Mouse (Mus musculus): ENCODE data around the gene Dck.
"Not testable (repeated sequence)": the region's sequence is repeated elsewhere in the genome, so short reads cannot be mapped to it uniquely, and the experiment has no call there.

Dck gene

DNA sequence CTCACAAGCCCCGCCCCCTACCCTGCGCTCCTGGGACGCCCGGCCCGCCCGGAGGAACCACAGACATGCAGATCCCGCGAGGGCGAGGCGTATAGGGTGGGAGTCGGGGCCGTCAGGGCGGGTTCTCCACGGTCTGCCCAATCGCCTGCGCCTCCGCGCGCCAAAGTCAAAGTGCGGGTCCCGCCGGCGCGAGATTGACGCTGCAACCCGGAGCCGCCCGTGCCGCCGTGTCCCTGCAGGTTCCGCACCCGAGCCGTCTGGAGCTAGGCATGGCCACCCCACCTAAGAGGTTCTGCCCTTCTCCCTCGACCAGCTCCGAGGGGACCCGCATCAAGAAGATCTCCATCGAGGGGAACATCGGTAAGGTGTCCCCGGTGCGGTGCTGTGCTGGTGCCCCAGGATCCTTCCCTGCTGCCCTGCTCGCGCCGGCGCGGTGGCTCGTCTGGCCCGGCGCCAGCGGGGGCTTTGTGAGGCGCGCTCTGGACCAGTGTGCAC, at the start of gene Dck:
Gene Dck, plus strand, starts transcription at position 10 of the 495 bp plus-strand sequence.
- DNase-seq (ENCODE audit: extremely low read depth, low read depth) = peak; percentile 88

DNA sequence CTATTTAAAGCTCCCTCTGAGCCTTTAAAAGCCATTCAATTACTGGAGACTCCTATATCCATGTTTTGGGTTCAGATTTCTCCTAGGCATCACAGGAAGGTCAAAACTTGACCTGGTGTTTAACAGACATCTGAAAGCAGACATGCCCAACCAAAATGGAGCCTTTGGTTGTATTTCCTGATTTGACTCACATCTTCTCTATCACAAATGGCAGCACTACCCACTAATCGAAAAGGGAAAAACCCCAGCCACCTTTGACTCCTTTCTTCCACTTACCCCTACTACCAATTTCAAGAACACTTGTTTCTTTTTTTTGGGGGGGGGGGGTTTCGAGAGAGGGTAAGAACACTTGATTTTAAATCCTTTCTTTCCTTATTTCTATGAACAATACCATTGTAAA, 47.8 kb upstream of the Dck start:
- no peak for DNase-seq (ENCODE audit: extremely low read depth, low read depth)

DNA sequence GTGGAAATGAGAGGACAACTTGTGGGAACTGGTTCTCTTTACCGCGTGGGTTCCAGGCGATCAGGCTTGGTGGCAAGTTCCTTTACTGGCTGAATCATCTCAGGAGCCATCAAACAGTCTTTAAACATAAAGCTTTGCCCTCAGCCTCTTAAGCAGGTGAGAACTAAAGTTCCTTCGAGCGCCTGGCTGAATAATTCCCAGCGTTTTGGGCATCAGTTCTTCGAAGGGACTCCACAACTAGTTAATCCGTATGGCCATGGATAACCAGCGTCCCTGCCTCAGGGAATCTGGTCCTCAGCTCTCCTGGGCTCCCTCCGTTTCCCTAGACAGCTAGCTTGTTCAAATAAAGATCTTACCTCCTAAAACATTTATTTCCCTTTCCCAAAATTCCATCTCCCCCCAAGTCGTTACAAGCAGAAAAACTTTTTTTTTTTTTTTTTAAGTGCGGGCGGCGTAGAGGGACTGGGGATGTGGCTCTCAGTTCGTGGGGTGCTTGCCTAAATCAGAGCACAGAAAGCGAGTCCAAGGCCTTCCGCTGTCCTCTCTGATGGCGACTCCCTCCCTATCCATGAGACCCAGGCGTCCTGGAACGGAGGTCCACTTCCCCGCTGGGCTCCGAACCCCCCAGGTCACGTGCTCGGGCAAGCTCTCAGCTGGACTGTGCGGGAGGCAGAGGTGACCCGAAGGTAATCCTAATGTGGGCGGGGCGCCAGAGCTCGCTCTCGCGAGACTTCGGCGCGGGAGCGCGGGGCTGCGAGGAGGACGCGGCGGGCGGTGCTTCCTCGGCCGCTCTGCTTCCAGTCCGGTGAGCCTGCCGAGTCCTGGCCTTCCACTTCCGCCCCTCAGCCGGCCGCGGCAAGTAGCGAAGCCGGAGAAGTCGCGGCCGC, 44.4 kb upstream of the Dck start, which contains the start of gene Mob1b:
Gene Mob1b, plus strand, starts transcription at position 740 of the 887 bp plus-strand sequence.
- peak; percentile 77 for DNase-seq (ENCODE audit: extremely low read depth, low read depth)

DNA sequence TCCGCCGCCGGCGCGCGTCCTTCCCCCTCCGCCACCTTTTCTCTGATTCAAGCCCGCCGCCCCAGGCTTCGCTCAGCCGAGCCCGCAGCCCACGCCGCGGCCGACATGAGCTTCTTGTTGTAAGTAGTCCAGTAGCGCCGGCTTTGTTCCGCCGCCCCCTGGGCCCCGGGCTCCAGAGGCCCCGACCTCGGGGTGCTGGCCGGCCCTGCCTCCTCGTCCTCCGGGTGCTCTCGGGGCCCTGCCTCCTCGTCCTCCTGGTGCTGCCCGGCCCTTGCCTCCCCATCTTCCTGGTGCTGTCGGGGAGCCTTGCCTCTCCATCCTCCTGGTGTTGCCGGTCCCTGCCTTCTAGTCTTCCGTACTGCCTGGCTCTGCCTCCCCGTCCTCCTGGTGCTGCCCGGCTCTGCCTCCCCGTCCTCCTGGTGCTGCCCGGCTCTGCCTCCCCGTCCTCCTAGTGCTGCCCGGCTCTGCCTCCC, 43.8 kb upstream of the Dck start:
- DNase-seq (ENCODE audit: extremely low read depth, low read depth) = no peak

DNA sequence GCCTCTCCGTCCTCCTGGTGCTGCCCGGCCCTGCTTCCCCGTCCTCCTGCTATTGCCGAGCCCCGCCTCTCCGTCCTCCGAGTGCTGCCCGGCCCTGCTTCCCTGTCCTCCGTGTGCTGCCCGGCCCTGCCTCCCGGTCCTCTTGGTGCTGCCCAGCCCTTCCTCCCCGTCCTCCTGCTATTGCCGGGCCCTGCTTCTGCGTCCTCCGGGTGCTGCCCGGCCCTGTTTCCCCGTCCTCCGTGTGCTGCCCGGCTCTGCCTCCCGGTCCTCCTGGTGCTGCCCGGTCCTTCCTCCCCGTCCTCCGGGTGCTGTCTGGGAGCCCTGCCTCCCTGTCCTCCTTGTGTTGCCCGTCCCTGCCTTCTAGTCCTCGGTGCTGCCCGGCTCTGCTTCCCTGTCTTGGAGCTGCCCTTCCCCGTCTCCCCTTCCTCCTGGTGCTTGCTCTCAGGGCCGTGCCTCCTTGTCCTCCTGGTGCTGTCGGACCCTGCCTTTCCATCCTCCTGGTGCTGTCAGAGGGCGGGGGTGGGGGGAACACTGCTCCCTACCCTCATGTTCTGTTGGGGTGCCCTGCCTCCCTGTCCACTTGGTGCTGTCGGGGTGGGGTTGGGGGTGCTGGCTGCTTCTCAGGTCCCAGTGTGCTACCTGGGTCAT, 43.1 kb upstream of the Dck start:
- DNase-seq (ENCODE audit: extremely low read depth, low read depth) = no peak

DNA sequence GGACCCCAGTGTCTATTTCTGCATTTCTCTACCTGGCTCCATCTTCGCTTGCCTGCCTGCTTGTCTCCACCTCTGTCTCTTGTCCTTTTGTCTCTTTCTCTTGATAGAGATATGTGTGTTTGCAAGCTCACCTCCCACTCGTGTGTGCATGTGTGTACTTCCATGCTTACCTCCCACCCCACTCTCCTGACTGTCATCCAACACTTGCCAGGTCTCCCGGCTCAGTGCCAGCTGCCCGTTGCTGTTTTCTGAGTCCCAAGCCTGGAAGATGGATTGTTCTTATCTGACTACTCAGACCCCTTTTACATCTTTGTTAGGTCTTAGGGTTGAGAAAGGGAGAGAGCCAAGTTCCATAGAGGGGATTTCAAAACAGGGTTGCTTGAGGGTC, 42.6 kb upstream of the Dck start:
- DNase-seq (ENCODE audit: extremely low read depth, low read depth) = no peak

DNA sequence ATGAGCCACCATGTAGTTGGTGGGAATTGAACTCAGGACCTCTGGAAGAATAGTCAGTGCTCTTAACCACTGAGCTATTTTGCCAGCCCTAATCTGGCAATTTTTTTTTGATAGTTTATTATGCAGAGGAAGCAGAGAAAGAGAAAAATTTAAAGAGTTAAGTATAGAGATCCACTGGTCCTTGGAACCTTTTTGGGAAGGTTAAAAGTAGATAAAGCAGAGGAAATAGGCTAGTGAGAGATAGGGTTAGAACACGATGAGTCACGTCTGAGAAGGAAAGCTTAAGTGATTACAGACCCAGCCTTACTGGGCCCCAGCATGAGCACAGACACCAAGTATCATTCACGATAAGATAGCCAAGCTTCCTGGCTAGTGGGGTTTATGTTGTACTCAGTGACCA, 40.8 kb upstream of the Dck start:
- peak; percentile 96 for DNase-seq (ENCODE audit: extremely low read depth, low read depth)

DNA sequence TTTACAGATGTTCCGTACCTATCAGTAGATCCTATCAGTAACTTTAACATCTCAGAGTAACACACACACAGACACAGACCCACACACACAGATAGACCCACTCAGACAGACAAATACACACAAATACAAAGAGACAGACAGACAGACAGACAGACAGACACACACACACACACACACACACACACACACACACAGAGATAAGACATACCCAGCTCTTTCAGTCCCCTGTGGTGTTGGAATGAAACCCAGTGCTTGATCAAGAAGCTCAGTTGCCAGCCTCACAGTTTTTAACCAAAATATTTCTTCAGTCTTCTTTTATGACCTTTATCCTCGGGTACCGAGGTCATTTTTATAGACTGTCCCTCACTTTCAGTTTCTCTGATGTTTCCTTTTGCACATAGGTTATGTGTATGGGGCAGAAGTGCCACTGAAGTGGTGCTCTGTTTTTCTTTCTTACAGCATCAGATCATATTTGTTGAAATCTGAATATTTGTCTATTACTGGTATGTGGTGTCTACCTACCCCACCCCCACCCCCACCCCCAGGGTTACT, 37.1 kb upstream of the Dck start:
- DNase-seq (ENCODE audit: extremely low read depth, low read depth) = no peak

DNA sequence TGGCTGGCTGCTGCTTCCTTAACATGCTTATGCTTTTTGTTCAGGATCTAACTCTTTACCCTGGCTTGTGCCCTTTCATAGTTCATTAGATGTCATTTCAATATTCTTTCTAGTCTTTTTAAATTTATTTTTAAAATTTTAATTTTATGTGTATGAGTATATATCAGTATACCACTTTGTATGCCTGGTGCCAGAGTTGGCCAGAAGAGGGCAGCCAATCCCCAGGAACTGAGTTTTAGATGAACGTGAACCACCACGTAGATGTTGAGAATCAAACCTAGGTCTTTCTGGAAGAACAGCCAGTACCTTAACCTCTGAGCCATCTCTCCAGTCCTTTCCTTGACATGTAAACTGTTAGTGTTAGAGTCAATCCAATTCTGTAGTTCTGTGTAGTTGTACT, 30.0 kb upstream of the Dck start:
- no peak for DNase-seq (ENCODE audit: extremely low read depth, low read depth)

DNA sequence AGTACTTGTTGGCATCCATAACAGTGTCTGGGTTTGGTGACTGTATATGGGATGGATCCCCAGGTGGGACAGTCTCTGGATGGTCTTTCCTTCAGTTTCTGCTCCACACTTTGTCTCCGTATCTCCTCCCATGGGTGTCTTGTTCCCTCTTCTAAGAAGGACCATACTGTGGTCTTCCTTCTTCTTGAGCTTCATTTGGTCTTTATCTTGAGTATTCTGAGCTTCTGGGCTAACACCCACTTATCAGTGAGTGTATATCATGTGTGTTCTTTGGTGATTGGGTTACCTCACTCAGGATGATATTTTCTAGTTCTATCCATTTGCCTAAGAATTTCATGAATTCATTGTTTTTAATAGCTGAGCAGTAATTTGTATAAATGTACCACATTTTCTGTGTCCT, 23.7 kb upstream of the Dck start:
- DNase-seq (ENCODE audit: extremely low read depth, low read depth) = not testable (repeated sequence)

DNA sequence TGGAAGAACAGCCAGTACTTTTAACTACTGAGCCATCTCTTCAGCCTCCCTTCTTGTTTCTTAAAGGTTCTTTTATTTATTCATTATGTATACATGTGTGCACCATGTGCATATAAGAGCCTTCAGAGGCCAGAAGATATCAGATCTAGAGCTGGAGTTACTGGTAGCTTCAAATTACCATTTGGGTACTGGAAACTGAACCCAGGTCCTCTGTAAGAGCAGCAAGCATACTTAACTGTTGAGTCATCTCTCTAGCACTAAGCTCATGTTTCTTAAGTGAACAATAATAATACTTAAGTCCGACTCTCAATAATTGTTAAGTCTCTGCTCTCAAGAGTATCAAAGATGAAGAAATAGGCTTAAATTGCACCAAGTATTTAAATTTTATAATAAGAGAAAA, 17.0 kb upstream of the Dck start:
- DNase-seq (ENCODE audit: extremely low read depth, low read depth) = no peak

DNA sequence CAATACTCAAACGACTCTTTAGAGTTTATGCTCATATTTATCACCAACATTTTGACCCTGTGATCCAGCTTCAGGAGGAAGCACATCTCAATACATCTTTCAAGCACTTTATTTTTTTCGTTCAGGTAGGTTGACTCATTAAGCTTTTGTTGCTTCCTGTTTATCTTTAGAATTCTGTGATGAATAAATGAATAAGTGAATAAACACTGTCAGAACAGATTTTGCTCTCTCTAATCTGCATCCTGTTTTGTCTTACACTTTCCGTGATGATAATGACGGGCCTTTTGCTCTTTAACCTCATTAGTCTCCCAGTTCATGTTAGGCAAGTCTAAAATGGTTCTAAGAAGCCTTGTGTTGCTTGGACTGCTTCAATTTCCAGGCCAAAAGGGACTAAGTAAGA, 11.6 kb upstream of the Dck start:
- DNase-seq (ENCODE audit: extremely low read depth, low read depth) = no peak

DNA sequence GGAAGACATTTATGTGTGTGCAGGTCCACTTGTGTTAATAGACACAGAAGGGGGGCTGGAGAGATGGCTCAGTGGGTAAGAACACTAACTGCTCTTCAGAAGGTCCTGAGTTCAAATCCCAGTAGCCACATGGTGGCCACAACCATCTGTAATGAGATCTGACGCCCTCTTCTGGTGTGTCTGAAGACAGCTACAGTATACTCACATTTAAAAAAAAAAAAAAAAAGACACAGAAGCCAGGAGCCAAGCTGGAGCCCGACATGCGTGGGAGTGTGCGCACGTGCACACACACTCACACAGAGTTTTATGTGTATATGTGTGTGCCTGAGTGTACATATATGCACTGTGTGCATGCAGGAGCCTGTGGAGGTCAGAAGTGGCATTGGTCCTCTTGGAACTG, 2.2 kb upstream of the Dck start:
- no peak for DNase-seq (ENCODE audit: extremely low read depth, low read depth)

DNA sequence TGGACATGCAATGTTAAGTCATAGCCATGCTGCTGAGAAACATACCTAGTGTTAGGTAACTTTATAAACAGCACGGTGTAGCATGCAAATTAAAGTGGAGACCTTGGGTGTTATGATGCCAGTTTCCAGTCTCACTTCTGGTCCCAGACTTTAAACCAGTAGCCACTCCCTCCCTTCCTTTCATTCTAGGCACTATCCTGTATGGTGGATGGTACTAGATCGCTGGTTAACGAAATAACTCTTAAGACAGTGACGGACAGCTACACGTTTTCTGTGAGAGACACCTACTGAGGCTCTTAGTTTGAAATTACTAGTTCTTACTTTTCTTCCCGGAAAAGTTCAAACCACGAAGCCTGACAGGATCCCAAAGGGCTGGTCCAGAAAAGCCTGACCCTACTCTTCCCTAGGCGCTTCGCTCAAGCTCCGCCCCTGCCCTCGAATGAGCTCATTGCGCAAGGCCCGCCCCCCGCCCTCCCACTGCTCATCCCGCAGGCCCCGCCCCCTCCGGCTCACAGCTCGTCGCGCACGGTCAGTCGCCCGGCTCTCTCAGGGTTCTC, 288 bp upstream of the Dck start:
- peak; percentile 43 for DNase-seq (ENCODE audit: extremely low read depth, low read depth)

DNA sequence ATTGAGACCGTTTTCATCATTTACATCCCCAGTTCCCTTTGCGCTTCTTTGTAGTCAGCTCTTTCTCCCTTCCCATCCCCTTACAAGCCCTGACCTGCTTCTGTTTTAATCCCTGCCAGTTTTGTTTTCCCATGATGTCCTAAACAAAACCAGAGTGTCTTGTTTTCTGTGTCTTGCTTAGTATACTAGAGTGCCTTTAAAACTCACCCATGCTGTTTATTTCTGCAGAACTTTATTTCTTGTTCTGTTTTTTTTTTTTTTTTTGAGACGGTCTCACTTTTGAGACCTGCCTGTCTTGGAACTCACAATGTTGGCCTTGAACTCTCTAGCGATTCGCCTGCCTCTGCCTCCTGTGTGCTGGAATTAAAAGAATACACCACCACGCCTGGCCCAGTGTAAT, 791 bp downstream of the Dck start:
- DNase-seq (ENCODE audit: extremely low read depth, low read depth) = peak; percentile 26

DNA sequence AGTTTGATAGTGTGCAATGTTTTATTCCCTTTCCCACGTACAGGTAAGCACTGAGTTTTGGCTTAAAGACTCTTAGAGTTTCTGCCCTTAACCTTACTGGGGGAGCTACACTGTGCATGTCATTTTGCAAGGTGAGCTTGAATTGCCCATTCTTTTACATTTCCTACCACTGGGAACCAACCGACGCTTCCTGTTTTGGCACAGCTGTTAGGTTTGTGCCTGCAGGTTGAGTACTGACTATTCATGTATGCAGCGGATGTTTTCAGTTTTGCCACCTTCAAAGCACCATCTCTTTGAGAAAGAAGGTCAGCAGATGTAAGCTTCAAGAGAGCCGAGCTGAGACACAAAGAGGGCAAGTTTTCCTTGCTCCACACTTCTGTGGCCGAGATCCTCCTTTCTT, 1.3 kb downstream of the Dck start:
- peak; percentile 55 for DNase-seq (ENCODE audit: extremely low read depth, low read depth)

DNA sequence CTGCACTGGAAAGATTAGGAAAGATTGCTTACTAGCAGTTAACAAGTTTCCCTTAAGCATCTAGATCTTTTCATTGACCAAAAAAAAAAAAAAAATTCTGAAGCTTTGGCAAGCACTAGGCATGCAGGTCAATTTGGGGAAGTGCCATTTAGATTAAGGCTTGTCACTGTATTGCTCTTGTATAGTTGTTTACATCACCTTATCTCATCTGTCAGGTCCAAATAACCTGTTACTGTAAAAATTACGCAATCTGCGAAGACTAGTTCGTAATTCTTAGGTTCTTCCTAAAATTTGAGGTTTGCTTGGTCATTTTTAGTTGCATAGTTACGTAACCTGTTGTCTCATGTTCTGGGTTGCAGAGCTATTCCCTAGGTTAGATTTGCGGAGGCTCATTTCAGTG, 2.1 kb downstream of the Dck start:
- peak; percentile 68 for DNase-seq (ENCODE audit: extremely low read depth, low read depth)

DNA sequence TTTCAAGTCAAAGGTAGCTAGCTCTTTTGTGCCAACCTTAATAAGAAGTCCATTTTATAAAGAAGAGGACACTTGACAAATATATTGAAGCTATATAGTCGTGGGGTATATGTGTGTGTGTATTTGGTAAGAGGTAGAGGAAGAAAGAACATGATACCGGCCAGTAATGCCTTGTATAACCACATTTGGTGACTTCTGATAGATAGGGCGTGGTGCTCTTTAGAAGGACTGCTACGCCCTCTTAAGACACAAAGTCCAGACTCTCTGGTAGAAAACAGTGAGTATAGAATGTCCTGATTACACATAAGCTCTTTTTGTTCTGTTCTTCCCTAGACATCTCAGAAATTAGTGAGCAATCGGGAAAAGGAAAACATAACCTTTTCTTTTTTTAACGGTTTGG, 3.4 kb downstream of the Dck start:
- DNase-seq (ENCODE audit: extremely low read depth, low read depth) = peak; percentile 60

DNA sequence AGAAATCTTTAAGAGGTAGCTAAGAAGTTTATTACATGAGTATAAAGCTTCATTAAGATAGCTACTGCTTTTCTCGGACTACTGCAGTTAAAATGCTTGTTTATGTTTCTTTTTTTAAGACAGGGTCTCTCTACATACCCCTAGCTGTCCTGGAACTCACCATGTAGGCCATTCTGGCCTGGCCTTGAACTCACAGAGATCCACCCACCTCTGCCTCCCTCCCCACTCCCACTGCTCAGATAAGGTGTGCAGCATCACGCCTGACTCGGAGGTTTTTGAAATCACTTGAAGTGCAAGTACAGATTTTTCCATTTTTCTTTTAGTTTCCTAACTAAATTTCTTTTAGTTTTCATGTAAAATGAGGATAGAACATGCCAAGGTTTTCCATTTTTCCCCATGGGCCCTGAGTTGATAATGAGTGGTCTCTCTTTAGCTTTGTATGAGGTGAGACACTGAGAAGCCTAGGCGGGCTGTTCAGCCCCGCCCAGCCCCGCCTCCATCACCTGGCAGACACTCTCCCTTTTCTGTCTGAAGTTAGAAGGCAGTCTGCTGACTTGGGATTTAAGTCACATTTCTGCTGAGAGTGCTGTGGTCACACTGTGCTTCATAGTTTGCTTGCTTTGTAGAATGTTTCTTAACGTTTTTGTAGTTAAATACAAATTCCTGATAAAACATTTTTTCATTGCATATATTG, 17.4 kb downstream of the Dck start:
- no peak for DNase-seq (ENCODE audit: extremely low read depth, low read depth)

DNA sequence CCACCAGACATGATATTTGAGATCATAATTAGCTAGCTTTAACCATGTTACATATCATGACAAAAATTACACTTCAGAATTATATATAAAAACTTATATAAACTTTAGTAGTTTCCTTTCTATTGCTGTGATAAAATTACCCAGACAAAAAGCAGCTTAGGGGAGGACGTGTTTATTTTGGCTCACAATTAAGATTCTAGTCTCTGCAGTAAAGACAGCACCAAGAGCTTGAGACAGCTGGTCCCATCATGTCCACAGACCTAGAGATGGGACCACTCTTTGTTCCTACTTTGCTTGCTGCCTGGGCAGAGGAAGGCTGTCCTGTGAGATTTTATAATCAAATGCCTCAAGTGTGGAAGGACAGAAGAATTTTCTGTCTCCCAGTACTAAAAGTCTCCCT, 20.3 kb downstream of the Dck start:
- no peak for DNase-seq (ENCODE audit: extremely low read depth, low read depth)

DNA sequence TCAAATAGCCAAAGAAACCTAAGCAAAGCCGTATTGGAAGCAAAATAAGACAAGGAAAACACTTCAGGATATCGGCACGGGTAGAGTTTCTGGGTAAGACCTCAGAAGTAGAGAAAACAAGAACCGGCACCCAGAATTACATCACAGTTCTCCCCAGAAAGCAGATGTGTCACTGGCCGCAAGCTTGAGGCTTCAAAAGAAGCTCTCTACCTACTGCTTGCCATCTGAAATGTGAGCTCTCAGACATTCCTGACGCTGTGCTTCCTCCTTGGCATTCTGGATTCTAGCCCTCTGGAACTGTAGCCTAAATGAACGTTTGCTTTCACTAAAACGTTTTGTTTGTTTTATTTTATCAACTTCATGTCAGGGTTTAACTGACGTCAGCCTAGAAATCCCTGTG, 25.9 kb downstream of the Dck start:
- no peak for DNase-seq (ENCODE audit: extremely low read depth, low read depth)

All from MEL-GATA-1-ER (cell line).